Mouse (Mus musculus) T-cell, adult 2 months (primary cell): ENCODE data around the gene Itga6.

ENCODE experiments used
- DNase-seq: peaks from one replicate; pipeline ENCODE4 v3.0.0; 2022; ENCODE audit warnings: low spot score

Gene Itga6

GRCm38 (mm10) chr2:71855076-71855475 lies 109.7 kb downstream of the Itga6 start:
- DNase-seq, result no peak

GRCm38 (mm10) chr2:71863531-71864173 lies 118.2 kb downstream of the Itga6 start:
- DNase-seq, result peak; percentile 50

- DNase-seq, result no peak
Observed at GRCm38 (mm10) chr2:71865022-71865421, 119.6 kb downstream of the Itga6 start.

GRCm38 (mm10) chr2:71865935-71866334 lies 120.5 kb downstream of the Itga6 start:
- no peak for DNase-seq

- peak; percentile 76 for DNase-seq
Observed at GRCm38 (mm10) chr2:71866565-71866964, 121.1 kb downstream of the Itga6 start.

GRCm38 (mm10) chr2:71867019-71867418 lies 121.6 kb downstream of the Itga6 start:
- DNase-seq, result no peak

- no peak for DNase-seq
Observed at GRCm38 (mm10) chr2:71867480-71867879, 122.1 kb downstream of the Itga6 start.

GRCm38 (mm10) chr2:71868256-71868655 lies 122.8 kb downstream of the Itga6 start:
- no peak for DNase-seq

- no peak for DNase-seq
Observed at GRCm38 (mm10) chr2:71872141-71872540, 126.7 kb downstream of the Itga6 start.

GRCm38 (mm10) chr2:71872801-71873443 lies 127.5 kb downstream of the Itga6 start, which contains the start of gene Pdk1:
Pdk1 (plus strand) TSS chr2:71873224.
- peak; percentile 98 for DNase-seq

- DNase-seq, result peak; percentile 66
Observed at GRCm38 (mm10) chr2:71873474-71874322, 128.3 kb downstream of the Itga6 start.

GRCm38 (mm10) chr2:71874422-71874821 lies 129.0 kb downstream of the Itga6 start:
- no peak for DNase-seq

GRCm38 (mm10) chr2:71874836-71875235 lies 129.4 kb downstream of the Itga6 start:
- no peak for DNase-seq

- DNase-seq, result no peak
Observed at GRCm38 (mm10) chr2:71877865-71878264, 132.4 kb downstream of the Itga6 start.

- peak; percentile 8 for DNase-seq
Observed at GRCm38 (mm10) chr2:71878441-71878840, 133.0 kb downstream of the Itga6 start.

- no peak for DNase-seq
Observed at GRCm38 (mm10) chr2:71878943-71879342, 133.5 kb downstream of the Itga6 start.

- no peak for DNase-seq
Observed at GRCm38 (mm10) chr2:71882914-71883651, 137.7 kb downstream of the Itga6 start.

GRCm38 (mm10) chr2:71887269-71887668 lies 141.9 kb downstream of the Itga6 start:
- DNase-seq, result no peak

- DNase-seq, result no peak
Observed at GRCm38 (mm10) chr2:71888437-71888836, 143.0 kb downstream of the Itga6 start.

- no peak for DNase-seq
Observed at GRCm38 (mm10) chr2:71891536-71891935, 146.1 kb downstream of the Itga6 start.

GRCm38 (mm10) chr2:71892741-71893349 lies 147.4 kb downstream of the Itga6 start:
- DNase-seq, result no peak
